Mouse (Mus musculus) embryo, embryonic 10 days (tissue): ENCODE measurements at regions not wholly inside any gene's neighbourhood (a gene's known extent, or its start where the extent isn't known, plus 50 kb on each side); places are given as distances from the start of the nearest gene placed in this dataset.
"Not testable (repeated sequence)": the region's sequence is repeated elsewhere in the genome, so short reads cannot be mapped to it uniquely, and the experiment has no call there.

ENCODE experiments used
- DNase-seq: peaks from one replicate; pipeline ENCODE4 v3.0.0-alpha.2; 2015; ENCODE audit warnings: low spot score

- no peak for DNase-seq
Observed at GRCm38 (mm10) chr4:21464456-21464855, 221.3 kb downstream of the Prdm13 start.

GRCm38 (mm10) chr4:21441274-21441673, 244.5 kb downstream of the Prdm13 start:
- DNase-seq, result no peak

GRCm38 (mm10) chr4:21436710-21437109, 249.1 kb downstream of the Prdm13 start:
- no peak for DNase-seq

- peak; percentile 51 for DNase-seq
Observed at GRCm38 (mm10) chr4:21407850-21408249, 277.9 kb downstream of the Prdm13 start.

- no peak for DNase-seq
Observed at GRCm38 (mm10) chr4:21369314-21369713, 316.4 kb downstream of the Prdm13 start.

- DNase-seq, result peak; percentile 69
Observed at GRCm38 (mm10) chr4:21368234-21369021, 317.3 kb downstream of the Prdm13 start.

- DNase-seq, result no peak
Observed at GRCm38 (mm10) chr4:21321769-21322168, 364.0 kb downstream of the Prdm13 start.

- not testable (repeated sequence) for DNase-seq
Observed at GRCm38 (mm10) chr4:21309239-21309638, 376.5 kb downstream of the Prdm13 start.

- DNase-seq, result no peak
Observed at GRCm38 (mm10) chr4:21307476-21308011, 378.2 kb downstream of the Prdm13 start.

- DNase-seq, result no peak
Observed at GRCm38 (mm10) chr4:21300141-21300540, 385.6 kb downstream of the Prdm13 start.

GRCm38 (mm10) chr4:21267302-21267701, 418.5 kb downstream of the Prdm13 start:
- no peak for DNase-seq

GRCm38 (mm10) chr4:21266886-21267285, 418.9 kb downstream of the Prdm13 start:
- DNase-seq, result no peak

GRCm38 (mm10) chr4:21250396-21250795, 435.4 kb downstream of the Prdm13 start:
- DNase-seq, result no peak

- peak; percentile 71 for DNase-seq
Observed at GRCm38 (mm10) chr4:21222631-21223030, 463.1 kb downstream of the Prdm13 start.

- no peak for DNase-seq
Observed at GRCm38 (mm10) chr4:21207617-21208016, 478.1 kb downstream of the Prdm13 start.

GRCm38 (mm10) chr4:21195620-21196019, 490.1 kb downstream of the Prdm13 start:
- DNase-seq, result no peak

- no peak for DNase-seq
Observed at GRCm38 (mm10) chr4:21173789-21174188, 512.0 kb downstream of the Prdm13 start.

- no peak for DNase-seq
Observed at GRCm38 (mm10) chr4:21173019-21173418, 512.7 kb downstream of the Prdm13 start.

GRCm38 (mm10) chr4:21170734-21171133, 515.0 kb downstream of the Prdm13 start:
- no peak for DNase-seq

- DNase-seq, result no peak
Observed at GRCm38 (mm10) chr4:21162124-21162523, 523.6 kb downstream of the Prdm13 start.

GRCm38 (mm10) chr4:21125892-21126291, 559.9 kb downstream of the Prdm13 start:
- no peak for DNase-seq

GRCm38 (mm10) chr4:21095741-21096140, 590.0 kb downstream of the Prdm13 start:
- DNase-seq, result no peak

GRCm38 (mm10) chr4:21070198-21070785, 615.5 kb downstream of the Prdm13 start:
- no peak for DNase-seq
